Mouse (Mus musculus): ENCODE results near the gene Kbtbd4. TPM values are rescaled to one million over a fixed set of nuclear protein-coding genes. Genes with fewer than 3 reads are reported as not detected.

Kbtbd4 gene
- total RNA-seq, 2 experiments from 2014 or later = 12.1 to 15.4 TPM

- DNase-seq = no peak
Measured at GRCm38 (mm10) chr2:90956053-90956452, 51.5 kb downstream of the Kbtbd4 start.

GRCm38 (mm10) chr2:90958856-90959255 is 54.3 kb downstream of the Kbtbd4 start:
- DNase-seq = no peak

- no peak for DNase-seq
Measured at GRCm38 (mm10) chr2:90960012-90960411, 55.5 kb downstream of the Kbtbd4 start.

Other genes starting within 250 kb of the Kbtbd4 start
- gene Nup160, start 227.5 kb upstream of the Kbtbd4 start, total RNA-seq (2021) = 1 to 10 TPM; 6.0 to 9.3 TPM
- 10 to 100 TPM; 16.3 to 16.8 TPM for gene Fnbp4, start 159.4 kb upstream of the Kbtbd4 start, total RNA-seq (2021)
- gene Agbl2, start 122.0 kb upstream of the Kbtbd4 start, total RNA-seq (2021) = under 1 TPM; 0.35 to 0.38 TPM
- gene Mtch2, start 57.6 kb upstream of the Kbtbd4 start, total RNA-seq (2021) = 100 to 1,000 TPM; 164 to 165 TPM
- gene C1qtnf4, start 18.9 kb upstream of the Kbtbd4 start, total RNA-seq (2021) = 1 to 10 TPM; 3.2 to 4.3 TPM
- gene Ndufs3, start 87 bp downstream of the Kbtbd4 start, total RNA-seq (2021) = 100 to 1,000 TPM; 455 to 488 TPM
- gene Celf1, start 35.6 kb downstream of the Kbtbd4 start, total RNA-seq (2021) = 10 to 100 TPM; 39.5 to 54.5 TPM
- 10 to 100 TPM; 23.1 to 26.0 TPM for gene Rapsn, start 130.9 kb downstream of the Kbtbd4 start, total RNA-seq (2021)
- gene Psmc3, start 149.3 kb downstream of the Kbtbd4 start, total RNA-seq (2021) = 100 to 1,000 TPM; 223 to 225 TPM
- 10 to 100 TPM; 21.8 to 22.5 TPM for gene Slc39a13, start 165.7 kb downstream of the Kbtbd4 start, total RNA-seq (2021)
- gene Spi1, start 177.7 kb downstream of the Kbtbd4 start, total RNA-seq (2021) = 1 to 10 TPM in 1 of 2 experiments, under 1 TPM in 1; 0.95 to 1.6 TPM
- not detected for gene Mybpc3, start 213.4 kb downstream of the Kbtbd4 start, total RNA-seq (2021)